Mouse (Mus musculus): ENCODE measurements around the gene 6430531B16Rik. TPM values are rescaled to one million over a fixed set of nuclear protein-coding genes. Genes with fewer than 3 reads are reported as not detected.

Gene 6430531B16Rik
- polyA plus RNA-seq (2014; fragmentation: Nextera tagmentation; extraction: Ambion mirVana): 0.74 and 0.76 TPM in 2 replicates

GRCm38 (mm10) chr7:139978278-139978892 is at the start of gene 6430531B16Rik:
TSS of gene 6430531B16Rik (minus strand) at chr7:139978755.
- Histone ChIP-seq H3K27me3 (ENCODE audit: control insufficient read depth, insufficient read depth, low read length) (no peaks in the 10 kb centered on the region), H3K36me3 (ENCODE audit: control insufficient read depth, insufficient read depth, low read length) (no peaks in the 10 kb centered on the region), H3K4me3 (replicated peaks; ENCODE audit: low read depth, low read length) (peak within 1 kb of the TSS; percentile 54), H3K9me3 (ENCODE audit: control insufficient read depth, low read length) (no peaks in the 10 kb centered on the region), H3K9ac (replicated peaks; ENCODE audit: low read length) (peak within 1 kb of the TSS; percentile 67), H3K4me1 (ENCODE audit: control insufficient read depth, insufficient read depth, low read length) (peaks cover 6% of the 10 kb centered on the region; the same call in 1 of the 2 replicates), H3K27ac (replicated peaks; ENCODE audit: low read depth, low read length) (peak within 1 kb of the TSS; percentile 41; the same call in 1 of the 2 replicates), H3K4me2 (ENCODE audit: low read length) (peak within 1 kb of the TSS; percentile 84)
- 4% methylated on average over 32 of the region's 32 CpGs for WGBS
- ATAC-seq (ENCODE audit: low FRiP score, low TSS enrichment): peak; percentile 89
- DNase-seq: peak; percentile 93

GRCm38 (mm10) chr7:140011336-140011735 is 32.8 kb upstream of the 6430531B16Rik start:
- Histone ChIP-seq H3K36me3 (ENCODE audit: control insufficient read depth, insufficient read depth, low read length) (peaks cover 22% of the 10 kb centered on the region), H3K27ac (replicated peaks; ENCODE audit: low read depth, low read length) (no peak overlapping the region), H3K4me3 (replicated peaks; ENCODE audit: low read depth, low read length) (no peak overlapping the region), H3K4me2 (ENCODE audit: low read length) (no peak overlapping the region), H3K4me1 (ENCODE audit: control insufficient read depth, insufficient read depth, low read length) (no peaks in the 10 kb centered on the region), H3K9me3 (ENCODE audit: control insufficient read depth, low read length) (no peaks in the 10 kb centered on the region), H3K27me3 (ENCODE audit: control insufficient read depth, insufficient read depth, low read length) (no peaks in the 10 kb centered on the region), H3K9ac (replicated peaks; ENCODE audit: low read length) (no peak overlapping the region)
- WGBS: 96% methylated on average over 17 of the region's 17 CpGs
- no peak for DNase-seq
- ATAC-seq (ENCODE audit: low FRiP score, low TSS enrichment): no peak

- H3K4me3 ChIP-seq (replicated peaks; ENCODE audit: low read depth, low read length): no peak overlapping the region
- no peak for ATAC-seq (ENCODE audit: low FRiP score, low TSS enrichment)
- no peaks in the 10 kb centered on the region for H3K4me1 ChIP-seq (ENCODE audit: control insufficient read depth, insufficient read depth, low read length)
- no peak for DNase-seq
- no peak overlapping the region for H3K9ac ChIP-seq (replicated peaks; ENCODE audit: low read length)
- 96% methylated on average over 9 of the region's 9 CpGs for WGBS
- H3K9me3 ChIP-seq (ENCODE audit: control insufficient read depth, low read length): no peaks in the 10 kb centered on the region
- no peaks in the 10 kb centered on the region for H3K27me3 ChIP-seq (ENCODE audit: control insufficient read depth, insufficient read depth, low read length)
- H3K27ac ChIP-seq (replicated peaks; ENCODE audit: low read depth, low read length): no peak overlapping the region
- H3K36me3 ChIP-seq (ENCODE audit: control insufficient read depth, insufficient read depth, low read length): peaks cover 49% of the 10 kb centered on the region
- no peak overlapping the region for H3K4me2 ChIP-seq (ENCODE audit: low read length)
Observed at GRCm38 (mm10) chr7:140007781-140008180, 29.2 kb upstream of the 6430531B16Rik start.

- Histone ChIP-seq H3K36me3 (ENCODE audit: control insufficient read depth, insufficient read depth, low read length) (peaks cover 56% of the 10 kb centered on the region), H3K27me3 (ENCODE audit: control insufficient read depth, insufficient read depth, low read length) (no peaks in the 10 kb centered on the region), H3K4me3 (replicated peaks; ENCODE audit: low read depth, low read length) (no peak overlapping the region), H3K9me3 (ENCODE audit: control insufficient read depth, low read length) (no peaks in the 10 kb centered on the region), H3K9ac (replicated peaks; ENCODE audit: low read length) (no peak overlapping the region), H3K4me1 (ENCODE audit: control insufficient read depth, insufficient read depth, low read length) (no peaks in the 10 kb centered on the region), H3K27ac (replicated peaks; ENCODE audit: low read depth, low read length) (no peak overlapping the region), H3K4me2 (ENCODE audit: low read length) (no peak overlapping the region)
- no peak for ATAC-seq (ENCODE audit: low FRiP score, low TSS enrichment)
- DNase-seq: no peak
- 95% methylated on average over 9 of the region's 9 CpGs for WGBS
Observed at GRCm38 (mm10) chr7:140006861-140007611, 28.5 kb upstream of the 6430531B16Rik start.

- Histone ChIP-seq H3K27me3 (ENCODE audit: control insufficient read depth, insufficient read depth, low read length) (no peaks in the 10 kb centered on the region), H3K27ac (replicated peaks; ENCODE audit: low read depth, low read length) (no peak overlapping the region), H3K36me3 (ENCODE audit: control insufficient read depth, insufficient read depth, low read length) (peaks cover 71% of the 10 kb centered on the region), H3K4me1 (ENCODE audit: control insufficient read depth, insufficient read depth, low read length) (no peaks in the 10 kb centered on the region), H3K4me2 (ENCODE audit: low read length) (no peak overlapping the region), H3K4me3 (replicated peaks; ENCODE audit: low read depth, low read length) (no peak overlapping the region), H3K9me3 (ENCODE audit: control insufficient read depth, low read length) (no peaks in the 10 kb centered on the region), H3K9ac (replicated peaks; ENCODE audit: low read length) (no peak overlapping the region)
- DNase-seq (no peak), ATAC-seq (ENCODE audit: low FRiP score, low TSS enrichment) (no peak)
- 93% methylated on average over 8 of the region's 8 CpGs for WGBS
Observed at GRCm38 (mm10) chr7:140004666-140005065, 26.1 kb upstream of the 6430531B16Rik start.

GRCm38 (mm10) chr7:140001086-140001740 is 22.7 kb upstream of the 6430531B16Rik start:
- Histone ChIP-seq H3K27ac (replicated peaks; ENCODE audit: low read depth, low read length) (no peak overlapping the region), H3K27me3 (ENCODE audit: control insufficient read depth, insufficient read depth, low read length) (no peaks in the 10 kb centered on the region), H3K9me3 (ENCODE audit: control insufficient read depth, low read length) (no peaks in the 10 kb centered on the region), H3K36me3 (ENCODE audit: control insufficient read depth, insufficient read depth, low read length) (peaks cover 91% of the 10 kb centered on the region), H3K4me1 (ENCODE audit: control insufficient read depth, insufficient read depth, low read length) (no peaks in the 10 kb centered on the region), H3K9ac (replicated peaks; ENCODE audit: low read length) (no peak overlapping the region), H3K4me3 (replicated peaks; ENCODE audit: low read depth, low read length) (no peak overlapping the region), H3K4me2 (ENCODE audit: low read length) (no peak overlapping the region)
- ATAC-seq (ENCODE audit: low FRiP score, low TSS enrichment) (no peak), DNase-seq (no peak)
- WGBS: 56% methylated on average over 12 of the region's 12 CpGs

- H3K4me1 ChIP-seq (ENCODE audit: control insufficient read depth, insufficient read depth, low read length): no peaks in the 10 kb centered on the region
- H3K9me3 ChIP-seq (ENCODE audit: control insufficient read depth, low read length): no peaks in the 10 kb centered on the region
- H3K4me2 ChIP-seq (ENCODE audit: low read length): no peak overlapping the region
- H3K9ac ChIP-seq (replicated peaks; ENCODE audit: low read length): no peak overlapping the region
- DNase-seq: no peak
- H3K4me3 ChIP-seq (replicated peaks; ENCODE audit: low read depth, low read length): no peak overlapping the region
- no peaks in the 10 kb centered on the region for H3K27me3 ChIP-seq (ENCODE audit: control insufficient read depth, insufficient read depth, low read length)
- no peak overlapping the region for H3K27ac ChIP-seq (replicated peaks; ENCODE audit: low read depth, low read length)
- peaks cover 83% of the 10 kb centered on the region for H3K36me3 ChIP-seq (ENCODE audit: control insufficient read depth, insufficient read depth, low read length)
- ATAC-seq (ENCODE audit: low FRiP score, low TSS enrichment): no peak
- 97% methylated on average over 13 of the region's 13 CpGs for WGBS
Observed at GRCm38 (mm10) chr7:139998691-139999350, 20.3 kb upstream of the 6430531B16Rik start.

GRCm38 (mm10) chr7:139994676-139995075 is 16.1 kb upstream of the 6430531B16Rik start:
- Histone ChIP-seq H3K4me2 (ENCODE audit: low read length) (no peak overlapping the region), H3K27me3 (ENCODE audit: control insufficient read depth, insufficient read depth, low read length) (no peaks in the 10 kb centered on the region), H3K4me1 (ENCODE audit: control insufficient read depth, insufficient read depth, low read length) (no peaks in the 10 kb centered on the region), H3K36me3 (ENCODE audit: control insufficient read depth, insufficient read depth, low read length) (peaks cover 47% of the 10 kb centered on the region), H3K27ac (replicated peaks; ENCODE audit: low read depth, low read length) (no peak overlapping the region), H3K4me3 (replicated peaks; ENCODE audit: low read depth, low read length) (no peak overlapping the region), H3K9ac (replicated peaks; ENCODE audit: low read length) (no peak overlapping the region), H3K9me3 (ENCODE audit: control insufficient read depth, low read length) (no peaks in the 10 kb centered on the region)
- ATAC-seq (ENCODE audit: low FRiP score, low TSS enrichment) (no peak), DNase-seq (peak; percentile 82)
- 37% methylated on average over 3 of the region's 3 CpGs for WGBS
